ENCODE assay signal across 22 mouse cellular contexts in the genomic region with DNA sequence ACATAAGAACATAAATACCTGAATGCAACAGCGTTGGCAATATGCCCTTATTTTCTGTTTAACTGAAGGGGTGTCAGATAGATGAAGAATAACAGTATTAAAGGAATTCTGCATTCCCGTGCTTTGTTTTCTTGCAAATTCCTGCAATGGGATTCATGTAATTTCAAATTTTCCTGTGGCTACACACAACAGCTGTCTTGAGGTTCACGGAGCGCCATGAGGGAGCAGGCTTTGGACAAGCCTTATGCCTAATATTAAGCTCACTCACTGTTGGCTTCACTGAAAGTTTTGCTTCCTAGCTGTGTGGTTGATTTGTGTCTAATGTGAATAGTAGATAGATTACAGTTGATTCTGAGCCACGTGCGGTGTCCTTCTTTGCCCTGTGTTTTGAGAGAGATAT. TPM values are rescaled to one million over a fixed set of nuclear protein-coding genes. Genes with fewer than 3 reads are reported as not detected.
DNase-seq lines count a peak whose midpoint lies in the region; ATAC-seq and TF ChIP-seq lines count a peak whose summit lies in the region.
"Had no signal": no experiment of that assay in that cellular context is flagged by ENCODE, and none has a peak within 500 bp of the region (broad histone marks: within the 10 kb centered on the region; RNA-seq: fewer than 3 reads in every experiment).

No protein-coding gene starts in this region.

- 71% methylated on average over 6 of the region's 6 CpGs for WGBS in embryonic facial prominence, embryonic 14.5 days
- WGBS in embryonic facial prominence, embryonic 10.5 days = 89% methylated on average over 6 of the region's 6 CpGs
- WGBS in lung, embryonic 14.5 days = 67% methylated on average over 6 of the region's 6 CpGs
- 73% methylated on average over 6 of the region's 6 CpGs for WGBS in lung, postnatal 0 days

- no peak for ATAC-seq in embryonic facial prominence, embryonic 14.5 days (ENCODE audit: low read depth)
- ATAC-seq in lung, embryonic 14.5 days (ENCODE audit: insufficient read depth) = no peak
- ATAC-seq in lung, postnatal 0 days = no peak
- ATAC-seq: activated CD4-positive, CD25-positive, alpha-beta regulatory T cell, adult 4 months; CD4-positive, CD25-positive, alpha-beta regulatory T cell, adult 4 months; Patski had no signal

- intact Hi-C loops in left cerebral cortex, postnatal 14 days (cut with DNase I) = no loop called here

- H3K4me3 ChIP-seq in embryonic facial prominence, embryonic 14.5 days (ENCODE audit: low read depth, low read length) = no peak overlapping the region
- no peak overlapping the region for H3K4me3 ChIP-seq in embryonic facial prominence, embryonic 10.5 days
- no peak overlapping the region for H3K4me3 ChIP-seq in lung, embryonic 14.5 days (ENCODE audit: low read depth, low read length)
- no peak overlapping the region for H3K4me3 ChIP-seq in lung, postnatal 0 days (ENCODE audit: low read depth, low read length)
- no peak overlapping the region for H3K4me3 ChIP-seq in myocyte

- TF ChIP-seq CTCF in lung, embryonic 14.5 days (IDR thresholded peaks at IDR 0.05; ENCODE audit: low read depth) = no peak
- TF ChIP-seq CTCF in lung, postnatal 0 days (IDR thresholded peaks at IDR 0.05) = no peak

- no peak for TF ChIP-seq POLR2A in myocyte (IDR thresholded peaks at IDR 0.05; ENCODE audit: insufficient read length, low read depth)

- H3ac ChIP-seq in myocyte (ENCODE audit: control insufficient read depth, insufficient read length) = no peak overlapping the region

- TF ChIP-seq EP300 in lung, postnatal 0 days (IDR thresholded peaks at IDR 0.05) = no peak

- no peak overlapping the region for H3K9ac ChIP-seq in embryonic facial prominence, embryonic 14.5 days (ENCODE audit: low read depth, low read length)
- no peak overlapping the region for H3K9ac ChIP-seq in lung, embryonic 14.5 days
- no peak overlapping the region for H3K9ac ChIP-seq in lung, postnatal 0 days (replicated peaks; ENCODE audit: low read depth)

- no peak overlapping the region for H3K4me2 ChIP-seq in embryonic facial prominence, embryonic 14.5 days (ENCODE audit: low read depth, low read length)
- H3K4me2 ChIP-seq in lung, embryonic 14.5 days = no peak overlapping the region
- no peak overlapping the region for H3K4me2 ChIP-seq in lung, postnatal 0 days (replicated peaks; ENCODE audit: low read depth, low read length)
- no peak overlapping the region for H3K4me2 ChIP-seq in myocyte (ENCODE audit: low read depth)

- H3K27ac ChIP-seq in embryonic facial prominence, embryonic 14.5 days (replicated peaks; ENCODE audit: low read depth, low read length) = no peak overlapping the region
- H3K27ac ChIP-seq in embryonic facial prominence, embryonic 10.5 days (replicated peaks) = no peak overlapping the region
- H3K27ac ChIP-seq in lung, embryonic 14.5 days (ENCODE audit: low read depth) = no peak overlapping the region
- H3K27ac ChIP-seq in lung, postnatal 0 days (ENCODE audit: low read length) = no peak overlapping the region

- no peaks in the 10 kb centered on the region for H3K79me2 ChIP-seq in myocyte (ENCODE audit: control insufficient read depth, insufficient read depth)

- no peaks in the 10 kb centered on the region for H3K36me3 ChIP-seq in embryonic facial prominence, embryonic 14.5 days (ENCODE audit: control insufficient read depth, insufficient read depth, low read length)
- no peaks in the 10 kb centered on the region for H3K36me3 ChIP-seq in embryonic facial prominence, embryonic 10.5 days (replicated peaks)
- H3K36me3 ChIP-seq in lung, embryonic 14.5 days (ENCODE audit: insufficient read depth) = no peaks in the 10 kb centered on the region
- no peaks in the 10 kb centered on the region for H3K36me3 ChIP-seq in lung, postnatal 0 days (ENCODE audit: insufficient read depth, low read length)
- no peaks in the 10 kb centered on the region for H3K36me3 ChIP-seq in myocyte (ENCODE audit: control insufficient read depth, insufficient read depth)
- H3K36me3 ChIP-seq: G1E had no signal

- no peaks in the 10 kb centered on the region for H3K9me3 ChIP-seq in embryonic facial prominence, embryonic 14.5 days (ENCODE audit: control insufficient read depth, low read length)
- no peaks in the 10 kb centered on the region for H3K9me3 ChIP-seq in embryonic facial prominence, embryonic 10.5 days
- H3K9me3 ChIP-seq in lung, embryonic 14.5 days (ENCODE audit: low read depth, low read length) = no peaks in the 10 kb centered on the region
- no peaks in the 10 kb centered on the region for H3K9me3 ChIP-seq in lung, postnatal 0 days (ENCODE audit: low read length)

- no peaks in the 10 kb centered on the region for H3K4me1 ChIP-seq in embryonic facial prominence, embryonic 14.5 days (ENCODE audit: control insufficient read depth, insufficient read depth, low read length)
- H3K4me1 ChIP-seq in embryonic facial prominence, embryonic 10.5 days = no peaks in the 10 kb centered on the region
- no peaks in the 10 kb centered on the region for H3K4me1 ChIP-seq in lung, embryonic 14.5 days (ENCODE audit: insufficient read depth)
- H3K4me1 ChIP-seq in lung, postnatal 0 days (ENCODE audit: insufficient read depth, low read depth, low read length) = no peaks in the 10 kb centered on the region

- no peaks in the 10 kb centered on the region for H3K27me3 ChIP-seq in embryonic facial prominence, embryonic 14.5 days (replicated peaks; ENCODE audit: control insufficient read depth, insufficient read depth, low read length)
- H3K27me3 ChIP-seq in embryonic facial prominence, embryonic 10.5 days (replicated peaks; ENCODE audit: low read depth, poor library complexity, severe bottlenecking) = no peaks in the 10 kb centered on the region
- no peaks in the 10 kb centered on the region for H3K27me3 ChIP-seq in lung, embryonic 14.5 days (ENCODE audit: insufficient read depth, low read length)
- H3K27me3 ChIP-seq in lung, postnatal 0 days (replicated peaks; ENCODE audit: insufficient read depth, low read length) = no peaks in the 10 kb centered on the region
- no peaks in the 10 kb centered on the region for H3K27me3 ChIP-seq in myocyte (ENCODE audit: control insufficient read depth, insufficient read depth, insufficient read length)
- H3K27me3 ChIP-seq: CH12.LX, Patski had no signal

- peak; percentile 2 for DNase-seq in embryonic facial prominence, embryonic 14.5 days (ENCODE audit: low spot score)
- DNase-seq in embryonic facial prominence, embryonic 10.5 days (ENCODE audit: low spot score) = no peak
- peak; percentile 2 for DNase-seq in lung, embryonic 14.5 days
- DNase-seq in lung, postnatal 0 days (ENCODE audit: low spot score) = no peak
- DNase-seq in left cerebral cortex, postnatal 14 days (ENCODE audit: low spot score in 2 of 2) = no peak
- DNase-seq: adrenal gland, adult 2 months; adrenal gland, adult 8-10 months; adrenal gland, postnatal 10 days; adrenal gland, postnatal 14 days; adrenal gland, postnatal 25 days; adrenal gland, postnatal 36 days; B cell, adult 2 months; cerebellum, adult 11 months; cerebellum, adult 11-12 months; cerebellum, adult 18-20 months had no signal

TF ChIP-seq in myocyte, 11 proteins besides CTCF, POLR2A, EP300 and RAD21:
- TF ChIP-seq REST (IDR thresholded peaks at IDR 0.05; ENCODE audit: insufficient read depth, insufficient read length) = no peak
- TF ChIP-seq TCF3 (IDR thresholded peaks at IDR 0.05; ENCODE audit: insufficient read length, low read depth) = no peak
- no peak for TF ChIP-seq POLR2AphosphoS2 (IDR thresholded peaks at IDR 0.05; ENCODE audit: insufficient read length, low read depth)
- no peak for TF ChIP-seq CEBPB (IDR thresholded peaks at IDR 0.05; ENCODE audit: insufficient read depth, poor library complexity, severe bottlenecking)
- peak in 2 of 3 experiments; percentile 61 to 63 for TF ChIP-seq MYOD1 (IDR thresholded peaks at IDR 0.05; ENCODE audit: control insufficient read depth in 1 of 3, insufficient read length in 2 of 3, low read depth in 2 of 3)
- no peak for TF ChIP-seq MAX (IDR thresholded peaks at IDR 0.05; ENCODE audit: low read depth)
- TF ChIP-seq E2F4 (IDR thresholded peaks at IDR 0.05; ENCODE audit: insufficient read depth) = no peak
- peak in 2 of 3 experiments; percentile 50 to 68 for TF ChIP-seq MYOG (IDR thresholded peaks at IDR 0.05; ENCODE audit: control insufficient read depth in 1 of 3, insufficient read depth in 1 of 3, insufficient read length in 2 of 3, low read depth in 2 of 3)
- no peak for TF ChIP-seq USF1 (IDR thresholded peaks at IDR 0.05; ENCODE audit: low read depth)

RNA-seq across cellular contexts. Expression of a gene that starts 47.1 kb away (rescaled TPM):
- polyA plus RNA-seq in embryonic facial prominence, embryonic 14.5 days (2014; fragmentation: Nextera tagmentation; extraction: Ambion mirVana) = 1.8 and 2.1 TPM in 2 replicates
- 0.57 and 0.59 TPM in 2 replicates for polyA plus RNA-seq in embryonic facial prominence, embryonic 10.5 days (2016; fragmentation: Nextera tagmentation; extraction: Ambion mirVana)
- 0.09 TPM in 1 of 2 replicates, not detected in the other for polyA plus RNA-seq in lung, embryonic 14.5 days (2014; fragmentation: Nextera tagmentation; extraction: Ambion mirVana)
- 0.06 TPM in 1 of 2 replicates, not detected in the other for polyA plus RNA-seq in lung, postnatal 0 days (2015; fragmentation: Nextera tagmentation; extraction: Ambion mirVana)
- 0.08 TPM for polyA plus RNA-seq in myocyte (2012; fragmentation: generic; extraction: Trizol)
- 10 to 100 TPM; 32.2 to 32.8 TPM for total RNA-seq in left cerebral cortex, postnatal 14 days (2021)
- total RNA-seq: CH12.LX, MEL had no signal
- polyA plus RNA-seq: G1E had no signal

Comparison
In these comparisons a context has a peak if more than half of its experiments do, and no peak if none do; other contexts are left out.
1. DNase-seq: peak in embryonic facial prominence, embryonic 14.5 days (single experiment) and lung, embryonic 14.5 days (single experiment); none in embryonic facial prominence, embryonic 10.5 days (single experiment), lung, postnatal 0 days (single experiment) and left cerebral cortex, postnatal 14 days (0 of 2).